Mouse (Mus musculus) kidney, adult 2 months (tissue): ENCODE measurements at regions not wholly inside any gene's neighbourhood (a gene's known extent, or its start where the extent isn't known, plus 50 kb on each side); places are given as distances from the start of the nearest gene placed in this dataset.

Source experiments
- CTCF ChIP-seq: fragments of 200-500 bp; conservative IDR thresholded peaks from 2 replicates; pipeline ENCODE4 v1.5.1; 2011; ENCODE audit warnings: low read depth, mild to moderate bottlenecking, control low read depth, low read length, moderate library complexity, mixed read lengths; ENCODE audit not compliant: insufficient read depth, insufficient read length
- POLR2A ChIP-seq: fragments of 200-500 bp; IDR thresholded peaks from one replicate; pipeline ENCODE4 v1.6.1; 2011; ENCODE audit warnings: low read depth, low read length, control low read depth

DNA sequence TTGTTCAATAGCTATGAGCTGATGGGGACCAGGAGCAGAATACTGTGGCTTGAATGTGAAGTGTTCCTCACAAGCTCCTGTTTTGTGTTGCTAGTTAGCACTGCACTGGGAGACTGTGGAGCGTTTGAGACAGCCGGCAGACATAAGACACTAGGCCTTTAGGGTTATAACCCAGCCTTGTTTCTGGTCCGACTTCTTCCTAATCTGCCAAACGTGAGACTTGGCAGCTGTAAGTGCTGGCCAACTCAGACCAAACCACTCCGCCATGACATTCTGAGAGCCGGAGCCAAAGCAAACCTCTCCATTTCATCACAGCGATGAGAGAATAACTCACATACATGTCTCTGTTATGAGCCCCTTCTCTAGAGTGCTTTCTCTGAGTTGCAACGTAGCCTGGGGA lies 375.2 kb downstream of the Rps24 start:
- TF ChIP-seq CTCF: no peak
- no peak for TF ChIP-seq POLR2A
